Mouse (Mus musculus) erythroblast, embryonic 14.5 days (primary cell): ENCODE data around the gene Hspa4.

Source experiments
- GATA1 ChIP-seq: IDR thresholded peaks from 2 replicates; pipeline ENCODE4 v1.6.1; 2012; ENCODE audit warnings: low read length, inconsistent platforms, mixed read lengths
- TAL1 ChIP-seq: IDR thresholded peaks from 3 replicates; pipeline ENCODE4 v1.6.1; 2012; ENCODE audit warnings: low read length, inconsistent platforms, mixed read lengths

DNA sequence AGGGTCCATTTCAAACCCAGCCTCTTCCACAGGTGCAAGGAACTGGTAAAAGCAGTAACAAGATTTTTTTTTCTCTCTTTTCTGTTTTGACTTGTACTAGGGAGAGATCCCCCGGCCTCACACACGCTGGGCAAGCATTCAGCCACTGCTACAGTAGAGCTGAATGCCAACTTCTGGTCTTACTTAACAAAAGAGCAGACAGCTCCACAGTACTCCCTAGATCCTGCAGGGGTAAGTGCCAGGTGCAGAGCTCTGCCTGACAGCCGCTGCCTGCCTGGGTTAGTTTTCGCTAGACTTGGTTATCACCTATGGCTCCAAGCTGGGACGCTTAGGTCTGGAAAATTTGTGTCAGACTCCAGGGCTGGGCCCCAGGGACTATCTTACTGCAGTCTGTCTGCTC, 50.6 kb downstream of the Hspa4 start:
- TF ChIP-seq GATA1 = no peak
- TF ChIP-seq TAL1 = no peak
